Mouse (Mus musculus) B cell, adult 2 months (primary cell): ENCODE measurements around the gene Col9a1.
A peak's percentile ranks its signal among the peaks of the same experiment; 100 is the strongest.

Experiments used
- DNase-seq, 2 experiments: peaks; one replicate each; pipeline ENCODE4 v3.0.0; 2022

The Col9a1 gene

GRCm38 (mm10) chr1:24222981-24223612 is 45.7 kb downstream of the Col9a1 start:
- DNase-seq: no peak

DNA sequence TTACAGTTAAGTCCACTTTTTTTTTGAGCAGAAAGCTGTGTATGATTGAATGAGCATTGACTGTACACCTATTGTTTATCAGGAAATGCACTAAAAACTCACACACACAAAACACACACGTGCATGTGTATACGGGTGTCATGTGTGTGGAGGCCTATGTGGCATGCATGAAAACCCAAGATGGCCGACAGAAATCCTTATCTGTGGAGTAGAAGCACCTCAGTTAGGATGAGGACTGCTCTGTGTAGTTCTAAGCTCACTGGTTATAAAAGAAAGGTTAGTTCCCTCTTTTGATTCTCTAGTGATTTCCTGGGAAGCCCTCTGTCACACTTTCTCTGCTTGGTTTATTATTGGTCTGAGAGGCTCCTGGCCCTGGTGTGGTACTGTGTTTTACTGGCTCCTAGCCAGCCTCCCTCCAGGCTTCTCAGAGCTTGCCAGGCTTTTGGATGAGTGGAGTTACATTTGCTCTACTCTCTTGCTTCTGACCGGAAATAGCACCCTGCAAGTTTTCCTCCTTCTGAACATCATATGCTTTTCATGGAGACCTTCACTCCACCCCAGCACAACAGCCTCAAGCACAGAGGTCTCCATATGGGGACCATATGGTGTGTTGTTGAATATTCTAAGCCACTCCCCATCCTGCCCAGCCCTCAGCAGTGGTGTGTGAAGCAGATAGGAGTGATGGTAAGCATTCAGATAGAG is 48.6 kb downstream of the Col9a1 start:
- DNase-seq: no peak

GRCm38 (mm10) chr1:24226941-24227711 is 49.7 kb downstream of the Col9a1 start:
- no peak for DNase-seq

GRCm38 (mm10) chr1:24229552-24229951 is 52.1 kb downstream of the Col9a1 start:
- no peak for DNase-seq

DNA sequence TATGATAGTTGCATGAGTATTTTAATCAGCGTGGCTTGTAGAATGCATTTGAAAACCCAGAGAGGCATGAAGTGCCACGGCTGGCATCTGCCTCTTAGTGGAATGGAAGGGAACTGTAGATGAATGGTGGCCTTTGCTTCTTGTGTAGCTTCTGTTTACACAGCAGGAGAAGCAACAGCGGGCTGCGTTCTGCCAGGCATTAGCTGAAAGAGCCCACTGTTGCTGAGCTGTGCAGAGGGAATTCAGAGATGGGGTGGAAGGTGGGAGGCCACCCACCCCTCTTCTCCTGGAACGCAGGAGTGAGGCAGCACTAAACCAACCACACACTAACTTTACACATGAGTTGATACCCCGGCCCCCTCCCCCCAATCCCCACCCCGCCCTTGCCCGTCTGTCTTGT is 53.0 kb downstream of the Col9a1 start:
- no peak for DNase-seq

DNA sequence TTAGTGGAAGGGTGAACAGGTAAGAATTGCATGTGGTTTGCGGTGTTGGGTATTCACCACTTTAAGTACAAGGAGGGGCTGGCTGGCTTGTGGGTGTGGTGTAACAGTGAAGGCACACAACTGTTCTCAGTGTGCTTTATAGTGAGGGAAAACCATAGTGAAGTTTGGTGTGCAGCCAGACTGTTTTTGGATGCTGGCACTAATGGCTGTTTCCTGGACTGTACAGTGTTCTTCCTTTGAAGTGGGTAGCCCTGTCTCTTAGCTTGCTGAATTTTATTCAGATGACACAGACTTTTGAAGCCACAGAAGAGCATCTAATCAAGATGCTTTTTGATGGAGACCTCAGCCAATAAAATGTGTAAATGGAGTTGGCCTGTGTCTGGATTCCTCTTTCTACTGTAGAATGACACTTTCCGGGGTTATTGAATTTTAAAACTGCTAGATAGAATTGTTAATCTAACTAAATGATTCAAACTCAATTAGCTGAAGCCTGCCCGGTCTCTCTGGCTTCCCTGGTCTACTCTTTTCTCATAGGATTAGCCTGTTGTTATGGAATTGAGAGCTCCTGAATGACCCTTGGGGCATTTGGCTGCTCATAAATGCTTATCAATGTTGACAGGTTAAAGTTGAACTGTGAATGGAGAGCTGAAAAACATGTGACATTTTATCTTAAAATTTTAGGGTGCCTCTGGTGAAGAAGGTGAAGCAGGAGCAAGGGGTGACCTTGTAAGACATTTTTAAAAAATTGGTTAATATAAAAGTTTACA is 54.3 kb downstream of the Col9a1 start:
- no peak for DNase-seq

GRCm38 (mm10) chr1:24236330-24236729 is 58.9 kb downstream of the Col9a1 start:
- no peak for DNase-seq

GRCm38 (mm10) chr1:24240039-24240691 is 62.8 kb downstream of the Col9a1 start:
- no peak for DNase-seq

DNA sequence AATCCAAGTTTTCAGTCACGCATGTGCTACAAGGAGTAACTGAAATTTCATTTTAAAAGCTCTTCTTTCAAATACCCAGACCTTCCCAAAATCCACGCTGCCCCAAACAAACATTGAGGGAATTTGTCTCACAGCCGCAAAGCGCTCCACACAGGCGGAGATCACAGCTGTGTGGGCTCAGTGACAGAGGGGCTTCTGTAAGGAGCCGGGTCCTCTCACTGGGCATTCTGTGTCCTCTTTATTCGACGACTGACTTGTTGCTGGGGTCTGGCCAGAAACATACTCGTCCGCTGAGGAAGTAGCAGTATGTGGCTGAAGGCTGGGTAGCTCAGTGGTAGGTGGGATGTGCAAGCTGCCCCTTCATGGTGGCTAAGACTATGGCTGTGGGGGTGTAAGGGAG is 67.5 kb downstream of the Col9a1 start:
- no peak for DNase-seq

GRCm38 (mm10) chr1:24245700-24246375 is 68.4 kb downstream of the Col9a1 start:
- no peak for DNase-seq

GRCm38 (mm10) chr1:24248294-24249104 is 71.1 kb downstream of the Col9a1 start:
- no peak for DNase-seq

DNA sequence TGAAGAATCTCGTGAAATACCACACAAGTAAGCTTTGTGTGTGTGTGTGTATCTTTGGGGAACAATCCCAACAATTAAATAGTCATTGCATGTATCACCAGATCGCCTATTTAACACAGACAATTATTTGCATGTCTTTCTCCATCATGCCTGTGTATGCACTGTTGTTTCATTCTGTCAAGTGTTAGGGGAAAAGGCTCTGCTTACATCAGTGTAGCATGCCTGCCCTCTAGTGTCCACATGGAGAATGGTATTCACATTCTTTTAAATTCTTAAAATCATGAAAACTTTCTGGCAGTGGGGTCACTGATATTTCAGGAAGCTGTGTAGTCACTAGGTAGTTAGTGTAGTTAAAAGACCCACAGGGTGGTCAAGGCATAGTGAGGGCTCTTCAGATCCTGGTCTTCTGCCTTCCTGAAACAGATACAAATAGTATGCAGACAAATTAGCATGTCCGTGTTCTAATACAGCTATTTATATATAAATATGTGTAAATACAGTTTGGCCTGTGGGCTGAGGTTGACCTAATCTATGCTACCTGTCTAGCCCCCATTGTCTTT is 71.8 kb downstream of the Col9a1 start:
- peak; percentile 3 to 5 for DNase-seq

DNA sequence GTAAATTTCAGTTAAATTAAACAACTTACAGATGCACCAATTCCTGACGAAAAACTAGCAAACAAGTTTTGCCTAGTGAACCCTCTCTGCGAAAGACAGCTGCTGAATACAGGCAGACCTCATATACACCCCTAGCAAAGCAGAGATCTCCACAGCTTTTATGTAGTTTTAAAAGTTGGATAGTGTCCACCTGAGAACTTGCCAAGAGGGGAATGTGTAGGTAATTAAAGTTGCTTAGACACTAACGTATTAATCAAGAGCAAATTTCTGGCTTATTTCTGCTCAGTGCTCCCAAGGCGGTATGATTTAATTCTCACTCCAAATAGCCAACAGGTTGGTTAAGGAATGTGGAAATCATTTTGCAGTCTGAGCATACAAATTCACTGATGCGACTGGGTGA is 80.6 kb downstream of the Col9a1 start:
- no peak for DNase-seq

GRCm38 (mm10) chr1:24259419-24259818 is 82.0 kb downstream of the Col9a1 start:
- DNase-seq: no peak

DNA sequence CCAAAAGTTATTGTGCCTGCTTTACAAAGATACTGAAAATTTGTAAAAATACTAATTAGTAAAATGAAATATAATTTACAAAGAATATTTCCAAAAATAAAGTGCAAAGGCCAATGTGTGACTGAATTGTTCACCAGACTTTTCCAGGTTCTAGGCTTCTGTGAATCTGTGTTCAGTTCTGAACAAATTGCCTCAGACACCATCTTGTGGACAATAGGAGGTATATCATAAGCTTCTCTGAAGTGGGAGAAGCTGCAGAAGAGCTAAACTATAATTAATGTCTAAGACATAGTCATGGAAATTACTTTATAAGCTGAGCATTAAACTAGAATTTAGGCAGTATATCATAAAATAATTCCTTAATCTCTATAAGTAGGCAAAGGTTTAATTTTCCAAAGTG is 83.8 kb downstream of the Col9a1 start:
- DNase-seq: no peak

GRCm38 (mm10) chr1:24267022-24267421 is 89.6 kb downstream of the Col9a1 start:
- no peak for DNase-seq

- no peak for DNase-seq
These were observed 109.0 kb downstream of the Col9a1 start for GRCm38 (mm10) chr1:24286360-24286759.

- no peak for DNase-seq
These were observed 115.1 kb downstream of the Col9a1 start for GRCm38 (mm10) chr1:24292515-24292914.

- DNase-seq: no peak
These were observed 117.9 kb downstream of the Col9a1 start for GRCm38 (mm10) chr1:24294979-24295942.

DNA sequence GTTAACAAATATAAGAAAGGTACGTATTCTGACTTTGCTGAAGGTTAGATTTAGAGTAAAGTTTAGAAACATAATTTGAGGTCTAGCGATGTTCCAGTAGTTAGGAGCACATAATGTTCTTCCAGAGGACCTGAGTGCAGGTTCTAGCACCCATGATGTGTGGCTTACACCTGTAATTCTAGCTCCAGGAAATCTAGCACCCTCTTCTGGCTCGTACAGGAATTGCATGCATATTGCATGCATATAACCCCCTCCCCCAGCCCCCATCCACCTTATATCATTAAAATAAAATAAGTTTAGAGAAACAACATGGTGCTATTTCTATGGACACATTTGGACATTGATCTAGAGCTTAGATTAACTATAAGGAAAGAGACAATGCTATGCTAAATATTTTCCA is 123.3 kb downstream of the Col9a1 start:
- DNase-seq: no peak
